ENCODE assay signal across 11 mouse cellular contexts in the genomic region with DNA sequence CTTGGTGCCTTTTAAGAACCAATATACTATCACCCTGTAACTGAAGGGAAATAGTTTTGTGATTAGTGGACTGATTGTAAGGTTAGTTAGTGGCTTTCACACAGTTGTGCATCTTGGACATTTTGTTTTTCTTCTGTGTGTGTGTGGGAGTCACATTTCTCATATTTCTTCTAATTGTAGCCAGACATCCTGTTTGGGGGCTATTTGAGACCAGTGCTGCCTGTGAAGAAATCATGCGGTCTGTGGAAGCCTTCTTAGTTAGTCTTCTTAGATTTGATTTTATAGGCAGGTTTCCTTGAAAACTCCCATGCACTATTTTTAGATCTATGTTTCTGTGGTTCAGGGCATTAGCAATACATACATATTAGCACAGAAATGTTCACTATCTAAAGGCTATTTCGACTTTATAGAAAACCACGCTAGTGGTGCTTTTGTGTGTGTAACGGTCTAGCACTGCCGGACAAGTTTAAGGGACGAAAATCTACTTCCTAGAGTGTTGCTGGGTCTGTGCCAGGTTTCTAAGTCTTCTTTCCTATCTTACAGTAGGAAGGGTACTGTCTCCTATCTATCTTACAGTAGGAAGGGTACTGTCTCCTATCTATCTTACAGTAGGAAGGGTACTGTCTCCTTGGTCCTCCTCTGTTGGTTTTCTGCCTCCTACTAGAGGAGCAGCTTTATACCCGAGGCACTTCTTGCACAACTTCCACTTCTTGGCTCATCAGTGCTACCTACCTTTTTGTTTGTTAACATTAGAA. TPM values are rescaled to one million over a fixed set of nuclear protein-coding genes. Genes with fewer than 3 reads are reported as not detected.
DNase-seq lines count a peak whose midpoint lies in the region; ATAC-seq and TF ChIP-seq lines count a peak whose summit lies in the region.
"Had no signal": no experiment of that assay in that cellular context is flagged by ENCODE, and none has a peak within 500 bp of the region (broad histone marks: within the 10 kb centered on the region; RNA-seq: fewer than 3 reads in every experiment).

No protein-coding gene starts in this region.

- no peak overlapping the region for H3K9ac ChIP-seq in kidney, embryonic 14.5 days (ENCODE audit: low read depth, low read length)
- no peak overlapping the region for H3K9ac ChIP-seq in embryonic facial prominence, embryonic 11.5 days (replicated peaks; ENCODE audit: low read length)
- H3K9ac ChIP-seq in liver, embryonic 12.5 days = 0 out of 2 replicates have a peak overlapping the region, but pooled peaks have one; percentile 23

- no peak overlapping the region; the same call in 1 of the 2 replicates for H3K4me2 ChIP-seq in kidney, embryonic 14.5 days (replicated peaks; ENCODE audit: low read depth, low read length)
- H3K4me2 ChIP-seq in embryonic facial prominence, embryonic 11.5 days (ENCODE audit: low read depth, low read length) = no peak overlapping the region
- H3K4me2 ChIP-seq in liver, embryonic 12.5 days = peak overlapping the region; percentile 58

- H3K9me3 ChIP-seq in kidney, embryonic 14.5 days (ENCODE audit: control insufficient read depth, low read length) = no peaks in the 10 kb centered on the region
- no peaks in the 10 kb centered on the region for H3K9me3 ChIP-seq in embryonic facial prominence, embryonic 11.5 days (replicated peaks; ENCODE audit: control insufficient read depth, low read length)
- H3K9me3 ChIP-seq in liver, embryonic 12.5 days (replicated peaks) = no peaks in the 10 kb centered on the region

- H3K79me2 ChIP-seq in C2C12 (ENCODE audit: control insufficient read depth, insufficient read depth) = peaks cover 84% of the 10 kb centered on the region

- TF ChIP-seq CTCF in C2C12 (IDR thresholded peaks at IDR 0.05; ENCODE audit: control insufficient read depth, insufficient read depth, insufficient read length) = no peak

- no peak for ATAC-seq in kidney, embryonic 14.5 days (ENCODE audit: low FRiP score, low TSS enrichment)
- no peak for ATAC-seq in embryonic facial prominence, embryonic 11.5 days (replicated peaks; ENCODE audit: insufficient number of reproducible peaks, low FRiP score, low TSS enrichment, low read depth)
- ATAC-seq in liver, embryonic 12.5 days = peak; percentile 28; the same call in 1 of the 2 replicates
- ATAC-seq: forebrain, embryonic 16.5 days had no signal

- no peak for DNase-seq in kidney, adult 11 months
- DNase-seq in embryonic facial prominence, embryonic 11.5 days (ENCODE audit: low spot score) = peak; percentile 79
- no peak for DNase-seq in frontal cortex, postnatal 14 days (ENCODE audit: low spot score in 2 of 2)
- no peak for DNase-seq in testis, postnatal 14 days (ENCODE audit: low spot score)
- DNase-seq: adrenal gland, postnatal 10 days; cerebellum, adult 9-10 months; thymus, postnatal 25 days had no signal

- peaks cover 61% of the 10 kb centered on the region for H3K79me3 ChIP-seq in C2C12 (ENCODE audit: low read depth)

- no peak overlapping the region for H3K4me3 ChIP-seq in kidney, embryonic 14.5 days (ENCODE audit: low read length)
- H3K4me3 ChIP-seq in C2C12 (ENCODE audit: insufficient read depth, poor library complexity, severe bottlenecking) = no peak overlapping the region
- no peak overlapping the region for H3K4me3 ChIP-seq in embryonic facial prominence, embryonic 11.5 days (ENCODE audit: low read depth, low read length)
- H3K4me3 ChIP-seq in liver, embryonic 12.5 days = no peak overlapping the region

- H3K27me3 ChIP-seq in kidney, embryonic 14.5 days (ENCODE audit: control insufficient read depth, insufficient read depth, low read length) = no peaks in the 10 kb centered on the region
- H3K27me3 ChIP-seq in C2C12 (ENCODE audit: control insufficient read depth, insufficient read depth, insufficient read length) = no peaks in the 10 kb centered on the region
- no peaks in the 10 kb centered on the region for H3K27me3 ChIP-seq in embryonic facial prominence, embryonic 11.5 days (ENCODE audit: control insufficient read depth, insufficient read depth, low read length)
- no peaks in the 10 kb centered on the region for H3K27me3 ChIP-seq in liver, embryonic 12.5 days (replicated peaks)

- peak overlapping the region; percentile 79 for H3K27ac ChIP-seq in kidney, embryonic 14.5 days (ENCODE audit: low read depth, low read length)
- H3K27ac ChIP-seq in embryonic facial prominence, embryonic 11.5 days (replicated peaks; ENCODE audit: low read depth, low read length) = peak overlapping the region; percentile 65
- peak overlapping the region; percentile 89 for H3K27ac ChIP-seq in liver, embryonic 12.5 days

- 44% methylated on average over 7 of the region's 7 CpGs for WGBS in kidney, embryonic 14.5 days
- 46% methylated on average over 7 of the region's 7 CpGs for WGBS in embryonic facial prominence, embryonic 11.5 days
- 46% methylated on average over 7 of the region's 7 CpGs for WGBS in liver, embryonic 12.5 days (ENCODE audit: insufficient replicate concordance)

- peaks cover 56% of the 10 kb centered on the region for H3K4me1 ChIP-seq in kidney, embryonic 14.5 days (ENCODE audit: control insufficient read depth, insufficient read depth, low read length)
- H3K4me1 ChIP-seq in embryonic facial prominence, embryonic 11.5 days (ENCODE audit: control insufficient read depth, insufficient read depth, low read length) = peaks cover 10% of the 10 kb centered on the region
- peaks cover 95% of the 10 kb centered on the region for H3K4me1 ChIP-seq in liver, embryonic 12.5 days

- H3ac ChIP-seq in C2C12 (ENCODE audit: control insufficient read depth, insufficient read length, low read depth) = no peak overlapping the region

- H3K36me3 ChIP-seq in kidney, embryonic 14.5 days (ENCODE audit: control insufficient read depth, insufficient read depth, low read length) = no peaks in the 10 kb centered on the region
- peaks cover 8% of the 10 kb centered on the region for H3K36me3 ChIP-seq in C2C12 (ENCODE audit: control insufficient read depth, insufficient read depth)
- H3K36me3 ChIP-seq in embryonic facial prominence, embryonic 11.5 days (replicated peaks; ENCODE audit: control insufficient read depth, insufficient read depth, low read depth, low read length) = no peaks in the 10 kb centered on the region
- H3K36me3 ChIP-seq in liver, embryonic 12.5 days = no peaks in the 10 kb centered on the region

TF ChIP-seq in C2C12, 6 proteins besides CTCF, POLR2A, EP300 and RAD21:
- no peak for TF ChIP-seq MYOD1 (IDR thresholded peaks at IDR 0.05; ENCODE audit: control insufficient read depth, insufficient read length, low read depth)
- no peak for TF ChIP-seq MYOG (IDR thresholded peaks at IDR 0.05; ENCODE audit: control insufficient read depth, extremely low read depth, insufficient read length)
- TF ChIP-seq CEBPB (IDR thresholded peaks at IDR 0.05; ENCODE audit: low read depth) = peak; percentile 95

RNA-seq across cellular contexts. Expression of gene Cyth3, which starts 16.4 kb away (rescaled TPM):
- polyA plus RNA-seq in kidney, embryonic 14.5 days (2014; fragmentation: Nextera tagmentation; extraction: Ambion mirVana) = 35.7 and 64.9 TPM in 2 replicates
- 23.9 TPM for polyA plus RNA-seq in C2C12 (2012; fragmentation: generic; extraction: Trizol)
- polyA plus RNA-seq in embryonic facial prominence, embryonic 11.5 days (2014; fragmentation: Nextera tagmentation; extraction: Ambion mirVana) = 38.5 and 41.8 TPM in 2 replicates
- polyA plus RNA-seq in liver, embryonic 12.5 days (2016; fragmentation: Nextera tagmentation; extraction: Ambion mirVana) = 46.0 and 47.7 TPM in 2 replicates
